Mouse (Mus musculus): Measurements from ENCODE around the gene Nit1. TPM values are rescaled to one million over a fixed set of nuclear protein-coding genes. Genes with fewer than 3 reads are reported as not detected.

The Nit1 gene
- polyA plus RNA-seq (2012; ENCODE audit: insufficient read depth, insufficient read length, low replicate concordance, missing spikeins) = not detected in 2 replicates

DNA sequence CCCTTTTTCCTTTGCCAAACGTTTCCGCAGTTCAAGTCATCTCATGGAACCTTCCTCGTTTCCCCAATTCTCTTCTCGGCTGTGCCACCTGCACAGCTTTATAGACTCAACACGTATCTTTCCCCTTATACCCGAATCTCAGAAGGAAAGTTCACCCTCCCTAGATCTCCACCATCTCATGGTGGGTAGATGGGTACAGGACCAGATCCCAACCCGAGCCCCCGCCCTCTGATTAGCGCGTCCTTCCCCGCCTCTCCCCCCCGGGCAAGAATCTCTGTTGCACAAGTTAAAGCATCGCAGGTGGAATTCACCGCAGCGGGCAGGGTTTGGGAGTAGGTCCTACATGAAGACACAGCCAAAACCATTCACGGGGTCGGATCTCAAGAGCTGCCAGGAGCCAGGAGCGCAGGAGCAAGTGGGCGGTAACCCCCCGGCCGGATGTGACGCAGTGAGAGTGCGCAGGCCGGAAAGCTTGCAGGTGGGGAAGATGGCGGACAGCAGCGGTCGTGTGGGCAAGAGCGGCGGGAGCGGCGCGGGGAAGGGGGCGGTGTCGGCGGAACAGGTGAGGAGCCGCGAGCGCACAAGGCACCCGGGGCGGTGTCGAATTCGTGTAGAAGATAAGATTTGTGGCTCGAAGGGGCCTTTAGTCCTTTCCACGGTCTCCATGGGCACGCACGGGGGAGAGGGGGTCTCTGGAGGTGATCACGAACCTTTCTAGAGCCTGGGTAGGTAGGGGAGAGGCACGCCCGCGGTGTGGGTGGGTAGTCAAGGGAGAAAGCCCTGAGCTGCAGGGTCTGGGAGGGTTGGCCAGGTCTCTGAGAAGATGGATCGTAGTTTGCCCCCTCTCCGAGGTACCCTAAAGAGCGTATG lies at the start of gene Nit1, which contains the start of gene Pfdn2:
Gene Nit1 (minus strand): TSS at position 422 of the 870 bp plus-strand sequence.
Gene Pfdn2 (plus strand): TSS at position 446 of the 870 bp plus-strand sequence.
- H3K27ac ChIP-seq (ENCODE audit: insufficient read depth, low read depth, low read length) = no peak within 1 kb of the TSS
- TF ChIP-seq CTCF (IDR thresholded peaks at IDR 0.05; ENCODE audit: insufficient read depth, low read depth, low read length) = no peak
- TF ChIP-seq POLR2A (IDR thresholded peaks at IDR 0.05; ENCODE audit: insufficient read depth, low read depth, low read length) = peak; percentile 87
- H3K4me1 ChIP-seq (ENCODE audit: control insufficient read depth, insufficient read depth, low read length) = peaks cover 10% of the 10 kb centered on the region
- peak within 1 kb of the TSS; percentile 72 for H3K4me3 ChIP-seq (ENCODE audit: insufficient read depth, low read depth, low read length)
- WGBS = under 1% methylated on average over 53 of the region's 53 CpGs

DNA sequence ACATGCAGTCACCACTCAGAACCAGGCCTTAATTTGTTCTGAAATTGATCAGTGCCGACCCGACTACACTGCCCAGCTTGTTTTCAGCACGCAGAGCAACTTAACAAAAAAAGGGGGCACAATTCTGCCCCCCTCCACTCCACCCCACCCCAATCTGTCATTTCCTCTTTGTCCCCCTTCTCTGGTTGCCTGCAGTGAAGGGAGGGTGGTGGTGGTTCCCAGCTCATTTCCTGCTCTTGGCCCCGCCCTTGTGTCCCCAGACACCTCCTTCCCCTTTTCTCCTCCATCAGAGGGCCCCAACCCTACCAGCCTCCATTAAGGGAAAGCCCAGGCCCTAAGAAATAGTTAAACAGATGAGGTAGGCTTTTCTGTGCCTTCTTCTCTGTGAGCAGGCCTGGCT lies 44.7 kb upstream of the Nit1 start:
- H3K27ac ChIP-seq (ENCODE audit: insufficient read depth, low read depth, low read length) = no peak overlapping the region
- no peaks in the 10 kb centered on the region for H3K4me1 ChIP-seq (ENCODE audit: control insufficient read depth, insufficient read depth, low read length)
- no peak overlapping the region for H3K4me3 ChIP-seq (ENCODE audit: insufficient read depth, low read depth, low read length)
- 88% methylated on average over 4 of the region's 4 CpGs for WGBS
- TF ChIP-seq CTCF (IDR thresholded peaks at IDR 0.05; ENCODE audit: insufficient read depth, low read depth, low read length) (no peak), POLR2A (IDR thresholded peaks at IDR 0.05; ENCODE audit: insufficient read depth, low read depth, low read length) (no peak)

DNA sequence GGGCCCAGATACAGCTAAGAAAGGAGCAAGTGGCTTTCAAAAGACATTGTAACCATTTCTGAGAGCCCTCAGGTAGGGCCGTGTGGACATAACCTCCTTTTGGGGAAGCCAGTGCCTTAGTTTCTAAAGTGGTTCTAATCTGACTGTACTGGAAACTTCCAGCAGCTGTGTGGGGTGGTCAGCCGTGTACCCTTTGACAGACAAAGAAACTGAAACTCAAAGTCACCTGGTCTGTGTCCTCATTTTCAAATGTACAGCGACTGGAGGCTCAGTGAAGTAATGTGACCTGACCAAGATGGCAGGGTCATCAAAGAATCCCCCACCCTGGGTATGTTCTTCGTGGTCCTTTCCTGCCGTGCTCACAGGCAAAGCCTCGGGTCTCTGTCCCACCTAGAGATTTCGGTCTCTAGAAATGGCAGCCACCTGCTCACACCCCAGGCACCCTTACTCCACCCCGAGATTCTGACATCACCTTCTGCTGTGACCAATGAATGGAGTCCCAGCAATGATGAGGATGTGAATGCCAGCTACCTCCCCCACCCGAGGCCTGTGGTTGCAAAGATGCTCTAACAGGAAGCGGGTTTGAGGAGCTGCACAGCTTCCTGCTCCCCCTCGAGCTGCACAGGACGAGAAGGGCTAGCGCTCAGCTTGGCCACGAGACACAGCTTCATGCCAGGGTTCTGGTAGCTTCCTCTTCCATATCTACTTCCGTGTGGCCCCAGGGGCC lies 43.1 kb upstream of the Nit1 start, which contains the start of gene Arhgap30:
Gene Arhgap30 (plus strand): TSS at position 579 of the 727 bp plus-strand sequence.
- 85% methylated on average over 15 of the region's 15 CpGs for WGBS
- peak within 1 kb of the TSS; percentile 7; the same call in 1 of the 2 replicates for H3K4me3 ChIP-seq (ENCODE audit: insufficient read depth, low read depth, low read length)
- H3K27ac ChIP-seq (ENCODE audit: insufficient read depth, low read depth, low read length) = no peak within 1 kb of the TSS
- no peaks in the 10 kb centered on the region for H3K4me1 ChIP-seq (ENCODE audit: control insufficient read depth, insufficient read depth, low read length)
- TF ChIP-seq CTCF (IDR thresholded peaks at IDR 0.05; ENCODE audit: insufficient read depth, low read depth, low read length) (no peak), POLR2A (IDR thresholded peaks at IDR 0.05; ENCODE audit: insufficient read depth, low read depth, low read length) (no peak)

DNA sequence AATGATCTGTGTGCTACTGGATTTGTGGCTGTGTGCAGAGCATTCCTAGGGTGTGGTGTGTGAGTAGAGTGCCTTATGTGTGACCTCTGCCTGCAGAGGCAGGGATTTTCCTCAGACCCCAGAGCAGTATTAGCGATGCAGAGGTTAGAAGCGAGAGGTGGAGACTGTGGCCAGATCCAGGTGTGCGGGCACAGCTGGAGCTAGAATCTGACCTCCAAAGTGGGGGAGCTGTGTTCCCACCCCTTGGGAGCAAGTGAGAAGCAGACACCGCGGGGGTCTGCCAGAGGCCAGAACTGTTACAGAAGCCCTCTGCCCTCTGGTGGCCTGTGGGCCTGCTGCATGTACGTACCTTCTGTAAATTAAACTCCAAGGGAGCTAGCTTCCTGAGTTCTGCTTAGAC lies 41.7 kb upstream of the Nit1 start:
- Histone ChIP-seq H3K4me1 (ENCODE audit: control insufficient read depth, insufficient read depth, low read length) (no peaks in the 10 kb centered on the region), H3K27ac (ENCODE audit: insufficient read depth, low read depth, low read length) (no peak overlapping the region), H3K4me3 (ENCODE audit: insufficient read depth, low read depth, low read length) (no peak overlapping the region)
- WGBS = 42% methylated on average over 6 of the region's 6 CpGs
- peak; percentile 21; the same call in 1 of the 2 replicates for TF ChIP-seq CTCF (IDR thresholded peaks at IDR 0.05; ENCODE audit: insufficient read depth, low read depth, low read length)
- no peak for TF ChIP-seq POLR2A (IDR thresholded peaks at IDR 0.05; ENCODE audit: insufficient read depth, low read depth, low read length)

DNA sequence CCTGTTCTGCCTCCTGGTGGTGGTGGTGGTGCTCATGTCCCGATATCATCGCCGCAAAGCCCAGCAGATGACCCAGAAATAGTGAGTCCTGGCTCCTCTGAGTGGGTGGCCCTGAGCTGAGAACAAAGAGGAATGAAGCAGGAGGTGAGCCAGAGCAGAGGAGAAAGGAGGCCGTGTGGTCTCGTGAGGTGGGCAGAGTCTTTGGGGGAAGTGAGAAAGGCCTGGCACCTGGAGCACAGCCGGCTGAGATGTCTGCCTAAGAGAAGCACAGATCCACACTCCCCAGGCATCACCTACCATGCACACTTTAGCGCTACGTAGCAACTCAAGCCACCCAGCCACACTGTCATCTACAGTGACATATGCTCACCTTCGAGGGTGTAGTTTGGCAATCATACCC lies 39.7 kb upstream of the Nit1 start:
- WGBS = 76% methylated on average over 9 of the region's 9 CpGs
- Histone ChIP-seq H3K4me1 (ENCODE audit: control insufficient read depth, insufficient read depth, low read length) (peaks cover 4% of the 10 kb centered on the region), H3K4me3 (ENCODE audit: insufficient read depth, low read depth, low read length) (no peak overlapping the region), H3K27ac (ENCODE audit: insufficient read depth, low read depth, low read length) (no peak overlapping the region)
- TF ChIP-seq POLR2A (IDR thresholded peaks at IDR 0.05; ENCODE audit: insufficient read depth, low read depth, low read length) (no peak), CTCF (IDR thresholded peaks at IDR 0.05; ENCODE audit: insufficient read depth, low read depth, low read length) (no peak)

DNA sequence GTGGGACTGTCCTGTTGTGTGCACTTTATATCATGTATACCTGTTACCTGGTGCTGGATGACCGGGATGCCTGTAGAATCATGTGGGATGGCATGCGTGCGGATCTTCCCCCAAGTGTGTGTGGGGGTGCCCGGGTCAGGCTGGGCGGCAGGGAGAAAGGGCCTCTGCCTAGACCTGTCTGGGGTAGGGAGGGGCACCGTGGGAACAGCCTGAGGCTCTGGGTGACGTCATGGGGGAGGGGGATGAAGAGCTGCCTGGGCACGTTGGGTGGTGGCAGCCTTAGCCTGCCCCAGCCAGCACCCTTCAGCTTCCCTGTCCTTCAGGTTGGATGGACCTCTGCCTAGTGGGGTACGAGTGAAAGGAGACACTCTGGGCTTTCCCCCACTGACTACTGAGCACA lies 38.9 kb upstream of the Nit1 start:
- H3K27ac ChIP-seq (ENCODE audit: insufficient read depth, low read depth, low read length) = no peak overlapping the region
- H3K4me1 ChIP-seq (ENCODE audit: control insufficient read depth, insufficient read depth, low read length) = peaks cover 9% of the 10 kb centered on the region
- no peak for TF ChIP-seq CTCF (IDR thresholded peaks at IDR 0.05; ENCODE audit: insufficient read depth, low read depth, low read length)
- no peak for TF ChIP-seq POLR2A (IDR thresholded peaks at IDR 0.05; ENCODE audit: insufficient read depth, low read depth, low read length)
- H3K4me3 ChIP-seq (ENCODE audit: insufficient read depth, low read depth, low read length) = no peak overlapping the region
- 67% methylated on average over 9 of the region's 9 CpGs for WGBS

DNA sequence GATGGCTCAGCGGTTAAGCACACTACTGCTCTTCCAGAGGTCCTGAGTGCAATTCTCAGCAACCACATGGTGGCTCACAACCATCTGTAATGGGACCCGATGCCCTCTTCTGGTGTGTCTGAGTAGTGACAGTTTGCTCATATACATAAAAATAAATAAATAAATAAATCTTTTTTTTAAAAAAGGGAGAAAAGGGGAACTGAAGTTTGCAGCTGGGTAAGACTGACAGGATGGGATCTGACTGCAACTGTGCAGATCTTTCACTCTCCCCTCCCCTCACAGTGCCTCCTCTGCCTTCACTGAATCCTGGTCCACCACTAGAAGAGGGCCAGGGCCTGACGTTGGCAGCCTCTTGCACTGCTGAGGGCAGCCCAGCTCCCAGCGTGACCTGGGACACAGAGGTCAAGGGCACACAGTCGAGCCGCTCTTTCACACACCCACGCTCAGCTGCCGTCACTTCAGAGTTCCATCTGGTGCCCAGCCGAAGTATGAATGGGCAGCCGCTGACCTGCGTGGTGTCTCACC lies 36.7 kb upstream of the Nit1 start:
- 91% methylated on average over 11 of the region's 11 CpGs for WGBS
- Histone ChIP-seq H3K4me1 (ENCODE audit: control insufficient read depth, insufficient read depth, low read length) (peaks cover 9% of the 10 kb centered on the region), H3K4me3 (ENCODE audit: insufficient read depth, low read depth, low read length) (no peak overlapping the region), H3K27ac (ENCODE audit: insufficient read depth, low read depth, low read length) (no peak overlapping the region)
- TF ChIP-seq POLR2A (IDR thresholded peaks at IDR 0.05; ENCODE audit: insufficient read depth, low read depth, low read length) = no peak
- TF ChIP-seq CTCF (IDR thresholded peaks at IDR 0.05; ENCODE audit: insufficient read depth, low read depth, low read length) = no peak

DNA sequence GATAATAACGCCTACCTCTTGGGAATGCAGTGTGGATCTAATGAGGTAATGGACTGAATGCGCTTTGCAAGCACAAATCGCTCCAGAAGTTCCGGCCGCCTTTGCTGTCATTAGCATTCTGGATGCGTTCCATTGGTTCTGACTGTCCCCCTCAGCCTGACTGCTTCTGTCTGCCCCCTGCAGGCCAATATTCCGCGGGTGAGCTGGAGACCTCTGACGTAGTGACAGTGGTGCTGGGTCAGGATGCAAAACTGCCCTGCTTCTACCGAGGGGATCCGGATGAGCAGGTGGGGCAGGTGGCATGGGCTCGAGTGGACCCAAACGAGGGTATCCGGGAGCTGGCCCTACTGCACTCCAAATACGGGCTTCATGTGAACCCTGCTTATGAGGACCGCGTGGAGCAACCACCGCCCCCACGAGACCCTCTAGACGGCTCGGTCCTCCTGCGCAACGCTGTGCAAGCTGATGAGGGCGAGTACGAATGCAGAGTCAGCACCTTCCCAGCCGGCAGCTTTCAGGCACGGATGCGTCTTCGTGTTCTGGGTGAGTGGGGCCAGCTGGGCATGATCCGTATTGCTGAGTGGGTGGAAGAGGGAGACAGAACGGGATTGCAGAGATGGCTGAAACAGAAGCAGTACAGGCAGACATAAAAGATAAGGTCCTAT lies 34.6 kb upstream of the Nit1 start:
- TF ChIP-seq POLR2A (IDR thresholded peaks at IDR 0.05; ENCODE audit: insufficient read depth, low read depth, low read length) = no peak
- TF ChIP-seq CTCF (IDR thresholded peaks at IDR 0.05; ENCODE audit: insufficient read depth, low read depth, low read length) = peak; percentile 55
- H3K27ac ChIP-seq (ENCODE audit: insufficient read depth, low read depth, low read length) = no peak overlapping the region
- WGBS = 5% methylated on average over 31 of the region's 31 CpGs
- peak overlapping the region; percentile 44 for H3K4me3 ChIP-seq (ENCODE audit: insufficient read depth, low read depth, low read length)
- peaks cover 9% of the 10 kb centered on the region for H3K4me1 ChIP-seq (ENCODE audit: control insufficient read depth, insufficient read depth, low read length)

All from olfactory bulb, adult 2 months (tissue).